Mouse (Mus musculus) adrenal gland, adult 2 months (tissue): Measurements from ENCODE around the gene Ddc. TPM values are rescaled to one million over a fixed set of nuclear protein-coding genes. Genes with fewer than 3 reads are reported as not detected.

Source experiments
- DNase-seq: peaks from one replicate; pipeline ENCODE4 v3.0.0; 2021
- polyA plus RNA-seq: library from polyadenylated mRNA; depleted of rRNA; stranded (reverse); fragments of >200 nt; gene quantifications from 2 replicates; pipeline ENCODE4 v1.2.3, GENCODE M21; 2012; rRNA removed
- total RNA-seq, 2 experiments: library from RNA; stranded (reverse); gene quantifications; 2 replicates each; pipeline ENCODE4 v1.2.3; 2021

Gene Ddc
- total and polyA plus RNA-seq, 3 experiments, result 13.5 to 86.5 (median 46.1) TPM

GRCm38 (mm10) chr11:11781728-11782127, 116.2 kb downstream of the Ddc start:
- DNase-seq, result no peak

DNA sequence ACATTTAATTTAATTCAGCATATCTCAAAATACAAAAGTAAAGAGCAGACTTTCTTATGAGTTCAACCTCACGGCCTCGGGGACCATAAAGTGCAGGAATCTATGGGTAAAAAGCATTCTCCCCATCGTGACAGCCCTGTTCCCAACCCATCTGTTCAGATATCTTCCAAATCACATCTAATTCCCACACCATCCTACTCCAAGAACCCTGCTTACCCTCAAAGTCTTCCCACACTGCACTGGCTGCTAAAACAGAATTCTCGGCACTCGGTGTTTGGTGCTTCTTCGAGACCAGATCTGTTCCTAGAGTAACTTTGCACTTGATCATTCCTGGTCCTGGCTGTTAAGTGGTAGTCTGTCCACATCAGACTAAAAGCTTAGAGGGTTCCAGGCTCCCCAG, 119.6 kb downstream of the Ddc start:
- DNase-seq, result no peak

DNA sequence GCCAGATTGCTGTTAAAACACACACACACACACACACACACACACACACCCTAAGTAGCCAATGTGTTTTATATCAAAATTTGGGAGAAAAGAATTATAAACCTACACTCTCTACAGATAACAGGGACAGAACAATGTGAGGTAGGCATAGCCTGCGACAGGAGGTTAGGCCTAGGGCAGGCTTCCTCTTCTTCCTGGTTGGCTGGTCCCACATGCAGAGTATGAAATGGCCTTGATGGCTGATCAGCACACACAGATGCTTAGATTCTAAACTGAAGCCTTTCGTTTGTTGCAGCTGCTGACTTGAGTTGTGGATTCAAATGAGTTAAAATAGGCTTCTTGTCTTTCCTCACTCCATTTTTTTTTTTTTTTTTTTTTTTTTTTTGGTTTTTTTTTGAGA, 120.1 kb downstream of the Ddc start:
- no peak for DNase-seq

DNA sequence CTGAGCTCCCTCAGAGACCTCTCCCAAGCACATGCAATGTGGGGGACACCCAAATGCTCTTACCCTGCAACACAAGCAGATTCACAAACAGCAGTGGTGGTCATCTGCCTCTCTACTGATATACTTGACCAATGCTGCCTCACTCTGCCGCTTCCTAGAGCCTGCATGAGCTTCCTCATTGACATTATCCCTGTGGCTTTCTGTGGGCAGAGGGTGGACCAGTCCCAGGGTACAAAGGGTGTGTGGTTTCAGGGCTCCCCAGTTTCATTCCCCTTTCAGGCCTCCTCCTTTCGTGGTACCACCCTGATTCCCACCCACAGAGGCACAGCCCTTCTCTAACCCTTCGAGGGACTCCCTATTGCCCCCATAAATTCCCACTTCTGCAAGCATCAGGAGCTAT, 120.7 kb downstream of the Ddc start:
- DNase-seq, result no peak

DNA sequence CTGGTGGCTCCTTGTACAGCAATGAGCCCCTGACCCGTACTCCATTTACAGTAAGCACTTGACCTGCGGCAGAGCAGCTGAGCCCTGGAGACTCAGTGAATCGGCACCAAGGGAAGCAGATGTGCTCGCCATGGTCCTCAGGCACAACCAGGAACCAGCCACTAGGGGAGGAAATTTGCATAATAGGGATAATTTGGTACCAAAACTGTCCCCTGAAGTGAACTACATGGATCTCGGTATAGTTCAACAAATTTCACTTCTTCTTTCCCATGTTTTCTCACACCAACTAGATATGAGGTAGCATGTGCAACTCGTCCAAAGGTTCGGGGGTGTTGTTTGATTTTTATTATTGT, 121.1 kb downstream of the Ddc start:
- DNase-seq, result no peak

DNA sequence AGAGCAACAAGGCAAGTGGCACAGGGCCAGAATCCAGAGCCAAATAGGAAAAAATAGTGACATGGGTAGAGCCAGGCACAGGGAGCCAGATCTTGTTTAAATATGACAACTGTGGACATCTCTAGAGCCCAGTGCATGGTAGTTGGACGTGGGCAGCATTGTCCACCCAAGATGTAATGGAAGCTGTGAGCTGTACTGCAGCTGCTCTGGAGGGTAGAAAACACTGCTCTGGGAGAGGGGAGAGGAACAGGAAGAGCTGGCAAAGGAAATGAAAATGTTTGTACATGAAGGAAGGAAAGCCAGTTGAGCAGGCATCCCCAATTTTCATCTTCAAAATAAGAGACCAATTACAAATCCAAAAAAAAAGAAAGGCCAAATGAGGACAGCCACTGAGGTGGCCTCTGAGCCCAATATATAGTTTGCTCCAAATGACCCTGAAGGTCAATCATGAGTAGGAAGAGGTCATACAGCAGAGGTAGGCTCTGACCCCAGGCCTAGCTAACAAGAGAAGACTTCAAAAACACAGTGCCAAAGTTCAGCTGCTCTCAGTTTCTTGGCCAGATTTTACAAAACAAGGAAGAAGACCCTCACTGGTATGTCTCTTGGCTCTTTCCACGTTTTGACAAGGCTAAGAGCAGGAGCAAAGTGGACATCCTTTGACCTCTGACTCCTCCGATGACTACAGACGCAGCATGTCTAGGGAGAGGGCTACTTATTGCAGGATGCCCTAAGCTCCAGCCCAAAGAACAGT, 121.7 kb downstream of the Ddc start:
- no peak for DNase-seq

DNA sequence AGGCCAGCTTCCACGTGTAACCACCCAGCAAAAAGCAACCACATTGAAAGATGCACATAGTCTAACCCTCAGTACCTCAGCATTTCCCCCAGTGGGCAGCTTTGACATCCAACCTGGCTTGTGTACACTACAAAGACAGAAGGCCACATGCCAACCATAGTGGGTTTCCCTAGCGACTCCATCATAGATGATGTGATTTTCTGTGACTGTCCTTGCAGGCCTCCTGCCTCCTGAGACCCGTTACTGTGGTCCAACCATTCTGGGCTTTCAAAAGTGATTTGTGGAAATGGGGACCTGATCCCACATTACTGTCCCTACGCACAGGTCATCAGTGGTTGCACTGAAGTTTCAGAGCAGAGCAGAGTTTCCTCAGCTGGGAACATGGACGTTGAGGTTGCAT, 123.1 kb downstream of the Ddc start:
- DNase-seq, result no peak

GRCm38 (mm10) chr11:11774384-11774783, 123.6 kb downstream of the Ddc start:
- DNase-seq, result no peak

GRCm38 (mm10) chr11:11772196-11772595, 125.7 kb downstream of the Ddc start:
- DNase-seq, result no peak

DNA sequence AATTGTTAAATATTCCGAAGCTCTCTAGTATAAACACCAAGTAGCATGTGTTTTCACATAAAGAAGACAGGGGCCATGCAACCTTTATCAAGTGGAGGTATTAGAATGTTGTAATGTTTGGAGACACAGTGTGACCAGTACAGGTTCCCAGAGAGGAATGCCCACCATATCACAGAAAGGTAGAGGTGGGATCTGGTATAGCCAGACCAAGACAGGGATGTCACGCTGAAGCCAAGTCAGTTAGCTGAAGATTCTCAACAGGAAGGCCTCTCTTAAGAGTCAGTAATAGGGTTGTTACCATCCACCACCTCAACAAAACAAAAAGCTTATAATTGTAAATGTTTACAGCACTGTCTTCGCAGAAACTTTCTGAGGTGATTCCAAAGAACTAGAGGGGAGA, 127.3 kb downstream of the Ddc start:
- DNase-seq, result no peak

DNA sequence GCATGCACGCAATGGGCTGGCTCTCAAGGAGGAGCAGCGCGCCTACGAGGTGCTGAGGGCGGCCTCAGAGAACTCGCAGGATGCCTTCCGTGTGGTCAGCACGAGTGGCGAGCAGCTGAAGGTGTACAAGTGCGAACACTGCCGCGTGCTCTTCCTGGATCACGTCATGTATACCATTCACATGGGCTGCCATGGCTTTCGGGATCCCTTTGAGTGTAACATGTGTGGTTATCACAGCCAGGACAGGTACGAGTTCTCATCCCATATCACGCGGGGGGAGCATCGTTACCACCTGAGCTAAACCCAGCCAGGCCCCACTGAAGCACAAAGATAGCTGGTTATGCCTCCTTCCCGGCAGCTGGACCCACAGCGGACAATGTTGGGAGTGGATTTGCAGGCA, 128.7 kb downstream of the Ddc start:
- DNase-seq, result no peak

DNA sequence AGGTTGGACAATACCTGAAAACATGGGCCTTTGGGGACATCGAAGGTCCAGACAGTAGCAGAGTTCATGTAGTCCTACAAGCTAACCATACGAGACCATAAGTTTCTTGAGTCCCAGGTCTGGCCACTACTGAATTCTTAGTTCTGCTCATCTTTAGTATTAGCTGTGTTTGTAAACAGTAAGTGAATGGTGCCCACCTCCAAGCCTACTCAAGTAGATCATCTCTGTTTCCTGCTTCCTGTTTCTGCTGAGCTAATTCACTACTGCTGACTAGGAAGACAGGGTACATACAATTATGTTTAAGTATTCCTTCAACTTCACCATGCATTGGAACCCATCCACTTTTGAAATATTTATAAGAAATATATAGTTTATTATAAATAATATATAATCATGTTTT, 129.9 kb downstream of the Ddc start:
- no peak for DNase-seq

DNA sequence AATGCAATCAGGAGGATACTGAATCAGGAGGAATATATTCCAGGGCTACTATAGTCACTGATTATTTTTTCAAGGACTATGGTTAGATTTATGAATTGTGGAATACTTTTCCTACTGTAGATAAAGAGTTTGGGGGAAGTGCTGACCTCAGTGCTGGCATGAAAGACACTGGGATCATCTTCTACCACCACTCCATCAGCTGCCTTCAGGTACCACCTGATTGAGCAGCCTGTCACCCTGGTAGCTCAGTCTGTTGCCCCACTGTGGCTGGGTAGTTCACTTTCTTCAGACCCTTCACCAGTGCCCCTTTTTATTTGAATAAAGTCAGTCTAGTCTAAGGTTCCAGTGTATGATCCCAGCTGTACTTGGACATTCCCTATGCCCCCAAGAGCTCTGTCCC, 131.2 kb downstream of the Ddc start:
- no peak for DNase-seq

- no peak for DNase-seq
Observed at GRCm38 (mm10) chr11:11766105-11766504, 131.8 kb downstream of the Ddc start.

- DNase-seq, result no peak
Observed at GRCm38 (mm10) chr11:11765414-11765813, 132.5 kb downstream of the Ddc start.

Other genes starting within 250 kb of the Ddc start
- 1 to 10 TPM; 2.0 to 3.0 TPM for gene Ikzf1, start 213.1 kb downstream of the Ddc start, total RNA-seq
- gene Ikzf1, start 213.1 kb downstream of the Ddc start, polyA plus RNA-seq, result 11.0 and 11.5 TPM in 2 replicates
- gene Fignl1, start 89.2 kb downstream of the Ddc start, total RNA-seq, result 1 to 10 TPM; 1.3 to 2.7 TPM
- 0.20 and 0.22 TPM in 2 replicates for gene Fignl1, start 89.2 kb downstream of the Ddc start, polyA plus RNA-seq
- 10 to 100 TPM; 81.2 to 87.0 TPM for gene Grb10, start 140.5 kb upstream of the Ddc start, total RNA-seq
- 32.5 and 44.2 TPM in 2 replicates for gene Grb10, start 140.5 kb upstream of the Ddc start, polyA plus RNA-seq